Mouse (Mus musculus) right cerebral cortex, postnatal 4 days (tissue): ENCODE data around the gene Dnal1.

Experiments used
- DNase-seq: peaks from one replicate; pipeline ENCODE4 v3.0.0-alpha.2; 2022

Dnal1 gene

GRCm38 (mm10) chr12:84187752-84188601 lies 73.8 kb downstream of the Dnal1 start:
- DNase-seq: no peak

DNA sequence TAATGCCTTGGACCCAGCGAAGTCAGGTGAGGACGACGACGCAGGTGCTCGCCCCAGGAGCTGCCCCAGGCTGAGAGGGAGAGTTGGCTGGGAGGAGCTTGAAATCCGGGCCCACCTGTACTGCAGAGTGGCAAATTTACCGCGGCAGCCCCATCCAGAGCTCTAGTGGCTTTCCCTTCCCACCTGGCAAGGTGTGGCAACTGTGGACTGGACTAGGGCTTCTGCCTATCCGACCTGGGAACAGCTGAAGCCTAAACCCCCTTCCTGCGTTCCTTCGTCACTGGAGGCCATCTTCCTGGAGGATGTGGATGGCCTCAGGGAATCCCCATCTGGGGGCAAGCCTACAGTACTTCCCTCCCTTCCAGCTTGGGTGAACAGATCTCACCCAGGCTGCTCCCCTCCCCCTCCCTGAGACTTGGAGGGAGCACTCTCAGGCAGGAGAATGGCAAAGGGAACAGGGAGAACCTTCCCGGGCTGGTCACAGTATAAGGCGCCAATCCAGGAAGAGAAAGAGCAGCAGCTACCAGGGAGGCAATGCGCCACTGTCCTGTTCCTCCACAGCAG lies 74.8 kb downstream of the Dnal1 start:
- DNase-seq: no peak

GRCm38 (mm10) chr12:84190151-84190820 lies 76.1 kb downstream of the Dnal1 start:
- no peak for DNase-seq

- DNase-seq: no peak
Measured at GRCm38 (mm10) chr12:84191190-84191589, 77.0 kb downstream of the Dnal1 start.

DNA sequence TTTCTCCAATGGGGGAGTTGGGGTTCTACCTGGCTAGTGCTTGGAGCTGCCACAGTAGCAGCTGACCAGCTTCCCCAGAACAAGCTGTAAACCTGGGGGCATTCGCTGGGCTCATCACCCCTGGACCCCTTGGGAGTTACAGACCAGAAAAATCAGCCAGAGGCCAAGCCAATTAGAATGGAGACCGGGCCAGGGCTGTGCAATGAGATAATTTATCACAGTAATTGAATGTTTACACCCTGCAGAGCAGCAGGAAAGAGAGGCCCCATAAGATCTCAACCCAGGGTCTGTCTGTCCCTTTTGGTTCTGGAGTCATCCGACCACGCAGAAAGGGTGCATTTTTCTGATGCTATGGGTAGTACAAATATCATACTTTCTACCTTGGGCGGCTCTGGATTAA lies 77.6 kb downstream of the Dnal1 start:
- no peak for DNase-seq

- DNase-seq: no peak
Measured at GRCm38 (mm10) chr12:84192280-84192679, 78.1 kb downstream of the Dnal1 start.

DNA sequence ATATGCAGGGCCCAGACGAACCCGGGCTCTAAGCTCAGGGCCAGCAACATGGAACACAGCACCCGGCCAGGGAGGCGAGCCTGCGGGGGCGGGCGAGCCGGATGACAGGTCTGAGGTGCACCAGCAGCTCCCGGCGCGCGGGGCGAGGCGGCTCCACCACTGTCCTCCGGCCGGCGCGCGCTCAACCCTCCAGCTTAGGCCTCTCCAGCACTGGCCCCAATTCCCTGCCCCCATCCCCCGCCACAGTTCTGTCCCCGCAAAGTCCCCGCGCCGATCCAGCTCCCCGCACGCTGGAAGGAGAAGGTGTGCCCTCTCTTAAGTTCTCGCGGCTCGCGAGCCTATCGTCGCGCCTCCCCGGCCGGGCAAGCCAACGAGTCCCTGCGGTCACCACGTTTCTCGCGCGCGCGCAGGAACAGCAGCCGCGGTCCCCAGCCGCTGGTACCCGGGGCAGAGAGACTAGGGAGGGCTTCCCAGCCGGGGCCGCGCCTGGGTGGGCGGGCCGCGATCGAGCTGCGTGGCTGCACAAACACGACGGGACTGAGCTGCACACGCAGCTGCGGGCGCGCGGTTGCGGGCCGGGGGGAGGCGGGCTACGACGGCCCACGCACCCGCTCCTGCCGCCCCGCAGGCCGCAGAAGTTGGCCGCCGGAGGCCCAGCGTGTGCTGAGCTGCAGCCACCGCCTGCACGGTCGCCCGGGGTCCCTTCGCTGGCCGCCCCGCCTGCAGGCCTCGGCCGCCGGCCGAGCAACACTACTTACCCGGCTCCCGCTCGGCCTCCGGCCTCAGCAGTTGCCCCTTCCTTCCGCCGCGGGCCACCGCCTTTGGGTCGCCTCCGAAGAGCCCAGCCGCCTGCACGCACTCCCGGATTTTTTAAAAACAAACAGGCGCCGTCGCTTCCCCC lies 78.8 kb downstream of the Dnal1 start:
- DNase-seq: peak; percentile 71

DNA sequence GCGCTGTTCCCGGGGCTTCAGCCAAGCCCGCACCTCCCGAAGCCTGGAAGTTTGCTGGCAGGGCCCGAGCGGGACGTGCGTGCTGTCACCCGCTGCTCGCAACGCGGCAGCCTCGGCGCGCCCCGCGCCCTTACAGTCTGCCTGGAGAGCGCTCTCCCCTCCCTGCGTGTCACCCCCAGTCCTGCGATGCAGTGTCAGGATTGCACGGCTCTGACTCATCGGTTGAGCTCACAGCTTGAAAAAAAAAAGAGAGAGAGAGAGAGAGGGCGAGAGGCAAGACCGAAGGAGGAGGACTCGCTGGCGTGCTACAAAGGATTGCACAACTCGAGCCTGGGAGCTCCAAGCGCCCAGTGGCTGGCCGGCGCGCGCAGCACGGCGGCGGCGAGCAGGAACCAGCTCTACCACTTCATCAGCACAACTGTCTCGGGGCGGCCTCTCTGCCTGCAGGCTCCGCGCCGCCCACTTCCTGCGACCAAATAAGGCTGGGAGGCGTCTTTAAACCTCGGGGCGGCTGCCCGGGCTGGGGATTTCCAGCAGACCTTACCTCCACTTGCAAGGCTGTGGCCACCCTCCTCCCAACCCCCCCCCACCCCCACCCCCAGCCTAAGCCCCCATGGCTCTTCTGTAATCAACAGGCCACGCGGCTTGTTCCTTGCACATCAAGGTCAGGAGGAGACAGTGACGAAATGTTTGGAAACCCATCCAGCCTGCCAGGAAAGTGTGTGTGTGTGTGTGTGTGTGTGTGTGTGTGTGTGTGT lies 79.7 kb downstream of the Dnal1 start:
- DNase-seq: peak; percentile 82

- DNase-seq: no peak
Measured at GRCm38 (mm10) chr12:84194400-84195109, 80.4 kb downstream of the Dnal1 start.

GRCm38 (mm10) chr12:84195195-84195594 lies 81.0 kb downstream of the Dnal1 start:
- no peak for DNase-seq
